ENCODE assay signal across 8 mouse cellular contexts in genomic region chr16:97462481-97463181, GRCm38 (mm10). TPM values are rescaled to one million over a fixed set of nuclear protein-coding genes. Genes with fewer than 3 reads are reported as not detected.
A peak's percentile ranks its signal among the peaks of the same experiment; 100 is the strongest.
DNase-seq lines count a peak whose midpoint lies in the region; ATAC-seq and TF ChIP-seq lines count a peak whose summit lies in the region.

Mx1 (minus strand) TSS chr16:97462907.

- no peaks in the 10 kb centered on the region for H3K27me3 ChIP-seq in intestine, postnatal 0 days (replicated peaks; ENCODE audit: control insufficient read depth, insufficient read depth, low read length)

- peak; percentile 16 to 26 for DNase-seq in lung, adult 18-20 months
- DNase-seq in lung, postnatal 25 days (ENCODE audit: low spot score): no peak
- peak; percentile 41 for DNase-seq in brain, adult 2 months (ENCODE audit: low read depth, low spot score)
- DNase-seq in skeletal muscle tissue, adult 2 months (ENCODE audit: low read depth, low spot score): peak; percentile 13
- no peak for DNase-seq in gastrocnemius, postnatal 36 days
- no peak for DNase-seq in cerebellum, postnatal 14 days
- no peak for DNase-seq in cerebellum, postnatal 10 days

- no peak within 1 kb of the TSS for H3K4me3 ChIP-seq in intestine, postnatal 0 days (ENCODE audit: low read depth, low read length)

- no peak within 1 kb of the TSS for H3K27ac ChIP-seq in intestine, postnatal 0 days (ENCODE audit: low read depth, low read length)

- H3K9me3 ChIP-seq in intestine, postnatal 0 days (ENCODE audit: control insufficient read depth): no peaks in the 10 kb centered on the region

- H3K4me2 ChIP-seq in intestine, postnatal 0 days (replicated peaks; ENCODE audit: low read depth): no peak within 1 kb of the TSS

- peak; percentile 52; the same call in 1 of the 2 replicates for ATAC-seq in intestine, postnatal 0 days

- WGBS in intestine, postnatal 0 days: 17% methylated on average over 4 of the region's 4 CpGs

- no peaks in the 10 kb centered on the region for H3K36me3 ChIP-seq in intestine, postnatal 0 days (ENCODE audit: control insufficient read depth, insufficient read depth)

- intact Hi-C loops in gastrocnemius, postnatal 36 days (cut with DNase I): no loop called here

- no peak within 1 kb of the TSS for H3K9ac ChIP-seq in intestine, postnatal 0 days (ENCODE audit: low read depth, low read length)

- H3K4me1 ChIP-seq in intestine, postnatal 0 days (replicated peaks; ENCODE audit: control insufficient read depth, insufficient read depth, low read length): no peaks in the 10 kb centered on the region

- TF ChIP-seq CTCF in intestine, postnatal 0 days (IDR thresholded peaks at IDR 0.05; ENCODE audit: low read depth): no peak

RNA-seq across cellular contexts. Expression of gene Mx1, which starts in this region (rescaled TPM):
- polyA plus RNA-seq in intestine, postnatal 0 days (2015; fragmentation: Nextera tagmentation; extraction: Ambion mirVana): 0.18 and 0.81 TPM in 2 replicates
- total RNA-seq in gastrocnemius, postnatal 36 days (2021): under 1 TPM; 0.26 to 0.49 TPM

Comparison
In these comparisons a context has a peak if more than half of its experiments do, and no peak if none do; other contexts are left out.
1. DNase-seq: peak in lung, adult 18-20 months (2 of 2), brain, adult 2 months (single experiment) and skeletal muscle tissue, adult 2 months (single experiment); none in lung, postnatal 25 days (single experiment), gastrocnemius, postnatal 36 days (0 of 2), cerebellum, postnatal 14 days (0 of 2) and cerebellum, postnatal 10 days (0 of 2).
2. Peak in ATAC-seq in intestine, postnatal 0 days; RNA of the gene not detected or under 1 TPM.